Mouse (Mus musculus): Measurements from ENCODE around the gene Xylb. TPM values are rescaled to one million over a fixed set of nuclear protein-coding genes. Genes with fewer than 3 reads are reported as not detected.
A peak's percentile ranks its signal among the peaks of the same experiment; 100 is the strongest.

Gene Xylb
- polyA plus RNA-seq, 1 experiment from 2014 or later, result 8.2 TPM

- DNase-seq (no peak), ATAC-seq (no peak)
- H3K27ac ChIP-seq (ENCODE audit: low read depth), result peak overlapping the region; percentile 97; the same call in 1 of the 2 replicates
- peak overlapping the region; percentile 92 for H3K9ac ChIP-seq (replicated peaks)
- H3K4me3 ChIP-seq (ENCODE audit: low read depth, low read length), result peak overlapping the region; percentile 90
- H3K27me3 ChIP-seq (ENCODE audit: insufficient read depth, low read length), result no peaks in the 10 kb centered on the region
- peaks cover 39% of the 10 kb centered on the region for H3K4me1 ChIP-seq (ENCODE audit: insufficient read depth)
- peak overlapping the region; percentile 94 for H3K4me2 ChIP-seq (ENCODE audit: low read depth, low read length)
- 46% methylated on average over 7 of the region's 7 CpGs for WGBS (ENCODE audit: insufficient replicate concordance)
- H3K9me3 ChIP-seq (ENCODE audit: low read length), result no peaks in the 10 kb centered on the region
- peaks cover 23% of the 10 kb centered on the region; the same call in 1 of the 2 replicates for H3K36me3 ChIP-seq (replicated peaks; ENCODE audit: insufficient read depth, low read length)
- TF ChIP-seq EP300 (IDR thresholded peaks at IDR 0.05; ENCODE audit: low read depth), result no peak
- TF ChIP-seq CTCF (IDR thresholded peaks at IDR 0.05; ENCODE audit: low read depth), result no peak
These were observed 18.1 kb upstream of the Xylb start for GRCm38 (mm10) chr9:119339106-119339505.

- peak within 1 kb of the TSS; percentile 92 for H3K9ac ChIP-seq (replicated peaks)
- peak within 1 kb of the TSS; percentile 94 for H3K4me2 ChIP-seq (ENCODE audit: low read depth, low read length)
- peak; percentile 30 for ATAC-seq
- peak within 1 kb of the TSS; percentile 90 for H3K4me3 ChIP-seq (ENCODE audit: low read depth, low read length)
- TF ChIP-seq CTCF (IDR thresholded peaks at IDR 0.05; ENCODE audit: low read depth), result peak; percentile 25
- no peak for TF ChIP-seq EP300 (IDR thresholded peaks at IDR 0.05; ENCODE audit: low read depth)
- H3K4me1 ChIP-seq (ENCODE audit: insufficient read depth), result peaks cover 36% of the 10 kb centered on the region
- H3K9me3 ChIP-seq (ENCODE audit: low read length), result no peaks in the 10 kb centered on the region
- peaks cover 27% of the 10 kb centered on the region; the same call in 1 of the 2 replicates for H3K36me3 ChIP-seq (replicated peaks; ENCODE audit: insufficient read depth, low read length)
- DNase-seq, result peak; percentile 71
- H3K27me3 ChIP-seq (ENCODE audit: insufficient read depth, low read length), result no peaks in the 10 kb centered on the region
- WGBS (ENCODE audit: insufficient replicate concordance), result 2% methylated on average over 42 of the region's 43 CpGs
- peak within 1 kb of the TSS; percentile 97 for H3K27ac ChIP-seq (ENCODE audit: low read depth)
These were observed 17.5 kb upstream of the Xylb start, which contains the start of gene Acaa1a for GRCm38 (mm10) chr9:119339558-119340211. TSS of gene Acaa1a (plus strand) at chr9:119339676.

GRCm38 (mm10) chr9:119340212-119340580, 17.0 kb upstream of the Xylb start:
- Histone ChIP-seq H3K27ac (ENCODE audit: low read depth) (peak overlapping the region; percentile 97), H3K27me3 (ENCODE audit: insufficient read depth, low read length) (no peaks in the 10 kb centered on the region), H3K4me2 (ENCODE audit: low read depth, low read length) (peak overlapping the region; percentile 94), H3K9ac (replicated peaks) (peak overlapping the region; percentile 92), H3K9me3 (ENCODE audit: low read length) (no peaks in the 10 kb centered on the region), H3K36me3 (replicated peaks; ENCODE audit: insufficient read depth, low read length) (peaks cover 30% of the 10 kb centered on the region; the same call in 1 of the 2 replicates), H3K4me1 (ENCODE audit: insufficient read depth) (peaks cover 34% of the 10 kb centered on the region), H3K4me3 (ENCODE audit: low read depth, low read length) (peak overlapping the region; percentile 90)
- TF ChIP-seq EP300 (IDR thresholded peaks at IDR 0.05; ENCODE audit: low read depth) (no peak), CTCF (IDR thresholded peaks at IDR 0.05; ENCODE audit: low read depth) (no peak)
- ATAC-seq, result no peak
- DNase-seq, result no peak
- WGBS (ENCODE audit: insufficient replicate concordance), result 2% methylated on average over 8 of the region's 8 CpGs

GRCm38 (mm10) chr9:119340909-119341816, 16.0 kb upstream of the Xylb start, which contains the start of gene Myd88:
TSS of gene Myd88 (minus strand) at chr9:119341411.
- TF ChIP-seq CTCF (IDR thresholded peaks at IDR 0.05; ENCODE audit: low read depth) (no peak), EP300 (IDR thresholded peaks at IDR 0.05; ENCODE audit: low read depth) (peak; percentile 60; the same call in 1 of the 2 replicates)
- 2% methylated on average over 68 of the region's 68 CpGs for WGBS (ENCODE audit: insufficient replicate concordance)
- H3K27me3 ChIP-seq (ENCODE audit: insufficient read depth, low read length), result no peaks in the 10 kb centered on the region
- DNase-seq (peak; percentile 89), ATAC-seq (peak; percentile 93)
- peak within 1 kb of the TSS; percentile 90 for H3K4me3 ChIP-seq (ENCODE audit: low read depth, low read length)
- peaks cover 34% of the 10 kb centered on the region for H3K4me1 ChIP-seq (ENCODE audit: insufficient read depth)
- H3K4me2 ChIP-seq (ENCODE audit: low read depth, low read length), result peak within 1 kb of the TSS; percentile 94
- H3K36me3 ChIP-seq (replicated peaks; ENCODE audit: insufficient read depth, low read length), result peaks cover 35% of the 10 kb centered on the region; the same call in 1 of the 2 replicates
- H3K9ac ChIP-seq (replicated peaks), result peak within 1 kb of the TSS; percentile 92
- H3K27ac ChIP-seq (ENCODE audit: low read depth), result peak within 1 kb of the TSS; percentile 97
- no peaks in the 10 kb centered on the region for H3K9me3 ChIP-seq (ENCODE audit: low read length)

- H3K4me3 ChIP-seq (ENCODE audit: low read depth, low read length), result peak overlapping the region; percentile 90; the same call in 1 of the 2 replicates
- no peaks in the 10 kb centered on the region for H3K9me3 ChIP-seq (ENCODE audit: low read length)
These were observed 14.5 kb upstream of the Xylb start for GRCm38 (mm10) chr9:119342728-119343127.

More at GRCm38 (mm10) chr9:119342728-119343127, 14.5 kb upstream of the Xylb start:
- peaks cover 34% of the 10 kb centered on the region for H3K36me3 ChIP-seq (replicated peaks; ENCODE audit: insufficient read depth, low read length)
- no peak for TF ChIP-seq CTCF (IDR thresholded peaks at IDR 0.05; ENCODE audit: low read depth)
- peak; percentile 70; the same call in 1 of the 2 replicates for TF ChIP-seq EP300 (IDR thresholded peaks at IDR 0.05; ENCODE audit: low read depth)
- H3K27ac ChIP-seq (ENCODE audit: low read depth), result peak overlapping the region; percentile 97
- no peaks in the 10 kb centered on the region for H3K27me3 ChIP-seq (ENCODE audit: insufficient read depth, low read length)
- H3K9ac ChIP-seq (replicated peaks), result peak overlapping the region; percentile 92
- H3K4me2 ChIP-seq (ENCODE audit: low read depth, low read length), result peak overlapping the region; percentile 94; the same call in 1 of the 2 replicates
- ATAC-seq, result peak; percentile 16; the same call in 1 of the 2 replicates
- H3K4me1 ChIP-seq (ENCODE audit: insufficient read depth), result peaks cover 34% of the 10 kb centered on the region
- peak; percentile 55 for DNase-seq
- 80% methylated on average over 7 of the region's 7 CpGs for WGBS (ENCODE audit: insufficient replicate concordance)

Data from liver, postnatal 0 days (tissue).